Mouse (Mus musculus) liver, postnatal 0 days (tissue): ENCODE results near the gene Rnft2. TPM values are rescaled to one million over a fixed set of nuclear protein-coding genes. Genes with fewer than 3 reads are reported as not detected.

Source experiments
- ATAC-seq: fragments of 200-750 bp; cut with Nextera tagmentation; 2 replicates; pipeline ENCODE4 v1.8.0; 2017; ENCODE audit warnings: mild to moderate bottlenecking, moderate library complexity
- DNase-seq: peaks from one replicate; pipeline ENCODE4 v3.0.0-alpha.2; 2016
- H3K27ac ChIP-seq: fragments of 300-500 bp; sonication (generic); 2 replicates; pipeline ENCODE4 v1.5.1; 2014; ENCODE audit warnings: antibody characterized with exemption, moderate library complexity, mild to moderate bottlenecking, low read depth
- H3K27me3 ChIP-seq: fragments of 300-500 bp; sonication (generic); 2 replicates; pipeline ENCODE4 v1.6.1; 2014; ENCODE audit warnings: low read length, control low read depth, mixed read lengths; ENCODE audit not compliant: insufficient read depth
- H3K36me3 ChIP-seq: fragments of 300-500 bp; sonication (generic); replicated peaks from 2 replicates; pipeline ENCODE4 v1.6.1; 2014; ENCODE audit warnings: mild to moderate bottlenecking, control low read depth, low read length, moderate library complexity, mixed read lengths; ENCODE audit not compliant: insufficient read depth
- H3K4me1 ChIP-seq: fragments of 300-500 bp; sonication (generic); 2 replicates; pipeline ENCODE4 v1.6.1; 2014; ENCODE audit warnings: antibody characterized with exemption, mild to moderate bottlenecking, control low read depth; ENCODE audit not compliant: insufficient read depth
- H3K4me2 ChIP-seq: fragments of 300-500 bp; sonication (generic); 2 replicates; pipeline ENCODE4 v1.6.1; 2014; ENCODE audit warnings: low read depth, mild to moderate bottlenecking, low read length, moderate library complexity, mixed read lengths
- H3K4me3 ChIP-seq: fragments of 300-500 bp; sonication (generic); 2 replicates; pipeline ENCODE4 v1.5.1; 2014; ENCODE audit warnings: low read depth, low read length
- H3K9ac ChIP-seq: fragments of 300-500 bp; sonication (generic); replicated peaks from 2 replicates; pipeline ENCODE4 v1.6.1; 2014; ENCODE audit warnings: mild to moderate bottlenecking, moderate library complexity
- H3K9me3 ChIP-seq: fragments of 300-500 bp; sonication (generic); 2 replicates; pipeline ENCODE4 v1.6.1; 2016; ENCODE audit warnings: mild to moderate bottlenecking, control low read depth, low read length, mixed read lengths
- CTCF ChIP-seq: sonication (generic); IDR thresholded peaks from 2 replicates; pipeline ENCODE4 v1.5.1; 2016; ENCODE audit warnings: antibody characterized with exemption, low read depth
- EP300 ChIP-seq: IDR thresholded peaks from 2 replicates; pipeline ENCODE4 v1.6.1; 2016; ENCODE audit warnings: antibody characterized with exemption, low read depth, mild to moderate bottlenecking
- WGBS: fragments of 180-500 bp; shearing (Covaris S2); extraction: QIAGEN DNeasy Blood & Tissue Kit; methylation state at CpG from one replicate; pipeline ENCODE4 v1.1.7; 2014; ENCODE audit not compliant: insufficient replicate concordance; 5-methylcytosine and 5-hydroxymethylcytosine counted together
- polyA plus RNA-seq: library from polyadenylated mRNA; unstranded; fragments of >200 nt; fragmentation: Nextera tagmentation; extraction: Ambion mirVana; gene quantifications from 2 replicates; pipeline ENCODE4 v1.2.1, GENCODE M21; 2015

Gene Rnft2
- polyA plus RNA-seq, 1 experiment from 2014 or later, result not detected

DNA sequence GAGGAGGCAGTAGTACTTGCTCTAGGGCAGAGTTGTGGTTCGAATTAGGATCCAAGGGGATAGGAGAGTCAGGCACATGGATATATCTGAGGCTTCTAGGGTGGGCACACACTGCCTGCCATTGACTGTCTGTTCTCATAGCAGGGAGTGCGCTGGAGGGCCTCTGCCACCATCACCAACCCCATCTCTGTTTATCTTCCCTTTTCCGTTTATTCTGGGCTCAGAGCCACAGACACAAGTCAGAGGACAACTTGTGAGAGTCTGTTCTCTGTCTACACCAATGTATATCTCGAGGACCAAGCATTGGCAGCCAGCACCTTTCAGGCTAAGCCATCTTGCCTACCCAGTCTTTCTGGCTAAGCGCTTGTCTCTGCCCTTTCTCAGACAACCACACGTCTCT lies 14.7 kb upstream of the Rnft2 start:
- Histone ChIP-seq H3K4me2 (no peak overlapping the region), H3K4me1 (peaks cover 21% of the 10 kb centered on the region), H3K27me3 (no peaks in the 10 kb centered on the region), H3K9me3 (no peaks in the 10 kb centered on the region), H3K36me3 (peaks cover 26% of the 10 kb centered on the region), H3K9ac (no peak overlapping the region), H3K27ac (peak overlapping the region; percentile 44; the same call in 1 of the 2 replicates), H3K4me3 (no peak overlapping the region)
- WGBS, result 40% methylated on average over 6 of the region's 6 CpGs
- TF ChIP-seq CTCF, result no peak
- no peak for TF ChIP-seq EP300
- DNase-seq, result no peak
- ATAC-seq, result no peak

DNA sequence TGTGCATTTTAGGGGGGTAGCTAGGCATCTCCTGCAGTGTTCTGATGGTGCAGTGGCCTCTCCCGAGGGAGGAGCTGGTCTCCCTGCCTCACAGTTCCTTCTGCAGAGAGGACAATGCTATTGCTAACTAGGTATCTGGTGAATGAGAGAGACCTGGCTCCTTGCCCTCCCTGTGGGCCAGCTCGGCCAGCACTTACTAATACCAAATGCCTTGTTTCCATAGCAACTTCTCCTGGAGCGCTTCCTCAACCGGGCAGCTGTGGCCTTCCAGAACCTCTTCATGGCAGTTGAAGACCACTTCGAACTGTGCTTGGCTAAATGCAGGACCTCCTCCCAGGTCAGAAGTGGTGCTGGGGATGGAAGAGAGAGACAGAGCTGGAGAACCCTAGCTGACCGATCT lies 14.2 kb upstream of the Rnft2 start:
- Histone ChIP-seq H3K4me2 (no peak overlapping the region), H3K36me3 (peaks cover 26% of the 10 kb centered on the region), H3K4me1 (peaks cover 21% of the 10 kb centered on the region), H3K27me3 (no peaks in the 10 kb centered on the region), H3K9me3 (no peaks in the 10 kb centered on the region), H3K4me3 (no peak overlapping the region), H3K27ac (no peak overlapping the region), H3K9ac (no peak overlapping the region)
- ATAC-seq (no peak), DNase-seq (no peak)
- TF ChIP-seq EP300, result no peak
- no peak for TF ChIP-seq CTCF
- WGBS, result 71% methylated on average over 6 of the region's 6 CpGs

DNA sequence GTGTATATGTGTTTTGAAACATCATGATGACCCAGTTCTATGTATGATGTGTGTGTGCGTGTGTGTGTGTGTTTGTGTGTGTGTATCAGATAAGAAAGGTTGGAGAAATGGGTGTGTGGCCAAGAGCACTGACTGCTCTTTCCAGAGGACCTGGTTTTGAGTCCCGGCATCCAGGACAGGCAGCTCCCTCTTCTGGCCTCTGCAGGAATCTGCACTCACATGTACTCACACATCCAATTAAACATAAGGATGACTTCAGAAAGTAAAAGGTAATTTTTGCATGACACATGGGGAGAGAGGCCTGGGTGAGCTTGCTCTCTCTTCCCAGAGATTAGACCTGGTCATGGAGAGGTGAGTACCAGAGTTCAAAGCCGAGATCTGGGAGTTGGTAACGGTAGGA lies 12.1 kb upstream of the Rnft2 start:
- Histone ChIP-seq H3K4me2 (no peak overlapping the region), H3K27ac (no peak overlapping the region), H3K27me3 (no peaks in the 10 kb centered on the region), H3K4me3 (no peak overlapping the region), H3K9ac (no peak overlapping the region), H3K9me3 (no peaks in the 10 kb centered on the region), H3K4me1 (peaks cover 25% of the 10 kb centered on the region), H3K36me3 (peaks cover 26% of the 10 kb centered on the region)
- WGBS, result 86% methylated on average over 4 of the region's 4 CpGs
- peak; percentile 25 for TF ChIP-seq CTCF
- TF ChIP-seq EP300, result no peak
- no peak for DNase-seq
- no peak for ATAC-seq

DNA sequence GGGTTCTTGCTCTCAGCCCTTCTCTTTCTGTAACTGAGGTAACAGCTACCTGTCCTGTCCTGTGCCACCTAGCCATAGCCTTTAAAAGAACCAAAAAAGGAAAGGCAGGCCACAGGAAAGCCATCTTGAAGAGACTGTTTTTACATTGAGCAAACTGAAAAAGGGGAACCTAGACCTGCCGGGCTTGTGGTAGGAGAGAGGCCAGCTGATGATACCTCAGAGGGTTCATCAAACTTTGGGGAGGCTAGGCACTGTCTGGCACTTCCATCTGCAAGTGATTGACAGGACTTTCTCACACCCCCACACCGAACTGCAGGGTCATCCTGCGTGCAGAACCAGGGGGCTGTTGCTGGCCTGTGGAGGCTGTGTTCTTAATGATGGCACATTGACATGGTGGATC lies 8.6 kb upstream of the Rnft2 start:
- no peak overlapping the region for H3K4me2 ChIP-seq
- H3K27ac ChIP-seq, result no peak overlapping the region
- peaks cover 5% of the 10 kb centered on the region for H3K36me3 ChIP-seq
- 38% methylated on average over 3 of the region's 3 CpGs for WGBS
- ATAC-seq, result no peak
- no peaks in the 10 kb centered on the region for H3K27me3 ChIP-seq
- no peak overlapping the region for H3K9ac ChIP-seq
- no peak for DNase-seq
- H3K4me3 ChIP-seq, result no peak overlapping the region
- H3K9me3 ChIP-seq, result no peaks in the 10 kb centered on the region
- H3K4me1 ChIP-seq, result peaks cover 4% of the 10 kb centered on the region; the same call in 1 of the 2 replicates
- no peak for TF ChIP-seq EP300

DNA sequence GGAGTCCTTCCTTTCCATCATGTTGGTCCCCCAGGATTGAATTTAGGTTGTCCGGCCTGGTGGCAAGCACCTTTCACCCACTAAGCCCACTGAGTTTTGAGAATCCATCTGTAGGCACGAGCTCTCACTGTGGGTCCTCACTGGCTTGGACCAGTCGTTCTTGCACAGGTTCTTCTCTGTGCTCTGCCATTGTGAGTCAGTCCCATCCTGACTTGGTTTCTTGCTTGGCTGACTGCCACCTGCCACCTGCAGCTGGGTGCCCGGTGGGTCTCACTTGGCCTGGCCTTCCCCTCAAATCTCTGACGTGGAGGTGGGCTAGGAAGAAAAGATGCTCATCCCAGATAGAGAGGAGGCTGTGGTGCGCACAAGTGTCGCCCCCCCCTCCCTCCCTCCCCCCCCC lies 6.1 kb upstream of the Rnft2 start:
- TF ChIP-seq CTCF (no peak), EP300 (no peak)
- ATAC-seq, result no peak

DNA sequence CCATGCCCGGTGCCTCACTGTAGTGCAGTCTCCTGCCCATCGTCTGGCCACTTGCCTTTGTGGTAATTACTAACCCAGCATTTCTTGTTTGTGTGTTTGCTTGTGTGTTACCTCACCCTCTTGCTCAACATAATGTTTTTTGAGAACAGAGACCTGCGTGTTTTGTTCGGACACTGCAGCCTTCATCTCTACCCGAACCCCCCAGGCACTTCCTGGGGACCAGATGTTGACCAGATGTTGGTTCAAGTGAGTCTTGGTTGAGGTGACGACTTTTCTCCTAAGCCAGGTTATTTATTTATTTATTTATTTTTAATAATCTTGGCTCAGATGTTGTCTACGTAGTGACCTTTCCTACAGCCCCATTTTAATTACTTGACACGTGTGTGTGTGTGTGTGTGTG lies 2.5 kb upstream of the Rnft2 start:
- DNase-seq, result no peak

More for the DNA sequence above, 6.1 kb upstream of the Rnft2 start:
- WGBS, result 78% methylated on average over 7 of the region's 7 CpGs
- H3K9me3 ChIP-seq, result no peaks in the 10 kb centered on the region
- no peak for DNase-seq
- no peaks in the 10 kb centered on the region; the same call in 1 of the 2 replicates for H3K36me3 ChIP-seq
- no peak overlapping the region for H3K27ac ChIP-seq
- H3K4me1 ChIP-seq, result peaks cover 12% of the 10 kb centered on the region
- no peaks in the 10 kb centered on the region for H3K27me3 ChIP-seq
- no peak overlapping the region for H3K9ac ChIP-seq
- H3K4me3 ChIP-seq, result no peak overlapping the region
- no peak overlapping the region for H3K4me2 ChIP-seq

More for the DNA sequence above, 2.5 kb upstream of the Rnft2 start:
- Histone ChIP-seq H3K4me2 (no peak overlapping the region), H3K9ac (no peak overlapping the region), H3K4me1 (peaks cover 21% of the 10 kb centered on the region), H3K27ac (no peak overlapping the region), H3K27me3 (no peaks in the 10 kb centered on the region), H3K36me3 (no peaks in the 10 kb centered on the region), H3K4me3 (no peak overlapping the region), H3K9me3 (no peaks in the 10 kb centered on the region)
- no peak for ATAC-seq
- TF ChIP-seq EP300, result no peak
- TF ChIP-seq CTCF, result no peak
- WGBS, result 70% methylated on average over 8 of the region's 8 CpGs
